Mouse (Mus musculus) ES-E14 (cell line): ENCODE data around the gene Itga1.

Experiments
- ZC3H11A ChIP-seq: IDR thresholded peaks from 2 replicates; pipeline ENCODE4 v1.6.1; 2012; ENCODE audit warnings: low read depth, mild to moderate bottlenecking, inconsistent platforms, low read length, borderline replicate concordance
- ZNF384 ChIP-seq: IDR thresholded peaks from 2 replicates; pipeline ENCODE4 v1.6.1; 2012; ENCODE audit warnings: low read depth, low read length, inconsistent platforms

GRCm38 (mm10) chr13:115130035-115130434, 28.3 kb upstream of the Itga1 start:
- TF ChIP-seq ZNF384 (no peak), ZC3H11A (no peak)
